Mouse (Mus musculus) MEL (cell line): ENCODE data around the gene Gemin7. TPM values are rescaled to one million over a fixed set of nuclear protein-coding genes. Genes with fewer than 3 reads are reported as not detected.
A peak's percentile ranks its signal among the peaks of the same experiment; 100 is the strongest.

Experiments
- DNase-seq: peaks from one replicate; pipeline ENCODE4 v3.0.0; 2011; ENCODE audit warnings: low read depth, low spot score
- H3K27ac ChIP-seq: 2 replicates; pipeline ENCODE4 v1.5.1; 2012; ENCODE audit warnings: low read depth, mild to moderate bottlenecking, control low read depth, low read length, moderate library complexity; ENCODE audit not compliant: control insufficient read depth
- H3K27me3 ChIP-seq, 2 experiments: fragments of 150-350 bp in 1 of 2; sonication (generic) in 1 of 2; 2 replicates each; pipeline ENCODE4 v1.6.1; 2012; ENCODE audit warnings: low read length in 2 of 2, mild to moderate bottlenecking in 2 of 2, improper control_type of control experiment in 1 of 2, moderate library complexity in 1 of 2; ENCODE audit not compliant: insufficient read depth in 2 of 2, control insufficient read depth in 1 of 2
- H3K36me3 ChIP-seq, 2 experiments: 2 replicates each; pipeline ENCODE4 v1.6.1; 2012 to 2014; ENCODE audit warnings: low read length in 2 of 2, improper control_type of control experiment in 1 of 2, inconsistent platforms in 1 of 2, mild to moderate bottlenecking in 1 of 2; ENCODE audit not compliant: insufficient read depth in 2 of 2, control insufficient read depth in 1 of 2
- H3K4me1 ChIP-seq, 2 experiments: fragments of 150-350 bp in 1 of 2; sonication (generic) in 1 of 2; 2 replicates each; pipeline ENCODE4 v1.6.1; 2012; ENCODE audit warnings: low read length in 2 of 2, improper control_type of control experiment in 1 of 2, mild to moderate bottlenecking in 1 of 2; ENCODE audit not compliant: insufficient read depth in 2 of 2, control insufficient read depth in 1 of 2
- H3K4me3 ChIP-seq, 2 experiments: fragments of 150-350 bp in 1 of 2; sonication (generic) in 1 of 2; 2 replicates each; pipeline ENCODE4 v1.5.1; 2012; ENCODE audit warnings: low read depth in 2 of 2, low read length in 2 of 2, mild to moderate bottlenecking in 2 of 2, moderate library complexity in 2 of 2, control low read depth in 1 of 2, improper control_type of control experiment in 1 of 2; ENCODE audit not compliant: control insufficient read depth in 1 of 2, insufficient read depth in 1 of 2
- H3K79me2 ChIP-seq: 2 replicates; pipeline ENCODE4 v1.6.1; 2012; ENCODE audit warnings: mild to moderate bottlenecking, low read length, moderate library complexity; ENCODE audit not compliant: control insufficient read depth, poor library complexity, insufficient read depth
- H3K9ac ChIP-seq: 2 replicates; pipeline ENCODE4 v1.6.1; 2012; ENCODE audit warnings: low read depth, mild to moderate bottlenecking, control low read depth, low read length, moderate library complexity; ENCODE audit not compliant: control insufficient read depth, poor library complexity, severe bottlenecking
- H3K9me3 ChIP-seq: fragments of 150-350 bp; sonication (generic); replicated peaks from 2 replicates; pipeline ENCODE4 v1.6.1; 2012; ENCODE audit warnings: mild to moderate bottlenecking, low read length, improper control_type of control experiment, moderate library complexity; ENCODE audit not compliant: insufficient read depth
- BHLHE40 ChIP-seq: IDR thresholded peaks from 2 replicates; pipeline ENCODE4 v1.6.1; 2012; ENCODE audit warnings: low read depth, mild to moderate bottlenecking, inconsistent platforms, low read length, improper control_type of control experiment, borderline replicate concordance
- CHD1 ChIP-seq: IDR thresholded peaks from 2 replicates; pipeline ENCODE4 v1.6.1; 2012; ENCODE audit warnings: low read depth, mild to moderate bottlenecking, inconsistent platforms, low read length, improper control_type of control experiment
- ETS1 ChIP-seq: IDR thresholded peaks from 2 replicates; pipeline ENCODE4 v1.6.1; 2012; ENCODE audit warnings: low read depth, mild to moderate bottlenecking, inconsistent platforms, low read length, improper control_type of control experiment, moderate library complexity
- GATA1 ChIP-seq: IDR thresholded peaks from 2 replicates; pipeline ENCODE4 v1.6.1; 2011; ENCODE audit warnings: low read depth, low read length, improper control_type of control experiment
- HCFC1 ChIP-seq: IDR thresholded peaks from 2 replicates; pipeline ENCODE4 v1.6.1; 2012; ENCODE audit warnings: low read depth, mild to moderate bottlenecking, inconsistent platforms, low read length, improper control_type of control experiment, moderate library complexity
- KAT2A ChIP-seq: conservative IDR thresholded peaks from 2 replicates; pipeline ENCODE4 v1.6.1; 2012; ENCODE audit warnings: low read depth, low read length, improper control_type of control experiment, inconsistent platforms
- MAFK ChIP-seq: IDR thresholded peaks from 2 replicates; pipeline ENCODE4 v1.6.1; 2011; ENCODE audit warnings: low read depth, mild to moderate bottlenecking, low read length, improper control_type of control experiment, borderline replicate concordance
- MAX ChIP-seq: IDR thresholded peaks from 2 replicates; pipeline ENCODE4 v1.6.1; 2011; ENCODE audit warnings: low read length, improper control_type of control experiment
- MAZ ChIP-seq: IDR thresholded peaks from 2 replicates; pipeline ENCODE4 v1.6.1; 2012; ENCODE audit warnings: low read depth, mild to moderate bottlenecking, inconsistent platforms, low read length, improper control_type of control experiment
- MXI1 ChIP-seq: IDR thresholded peaks from 2 replicates; pipeline ENCODE4 v1.6.1; 2011; ENCODE audit warnings: mild to moderate bottlenecking, low read depth, low read length, improper control_type of control experiment
- MYB ChIP-seq: IDR thresholded peaks from 2 replicates; pipeline ENCODE4 v1.6.1; 2011; ENCODE audit warnings: mild to moderate bottlenecking, low read depth, low read length, improper control_type of control experiment
- NELFE ChIP-seq: IDR thresholded peaks from 2 replicates; pipeline ENCODE4 v1.6.1; 2011; ENCODE audit warnings: low read depth, low read length, improper control_type of control experiment
- POLR2A ChIP-seq, 2 experiments: IDR thresholded peaks; 2 replicates each; pipeline ENCODE4 v1.6.1; 2011 to 2012; ENCODE audit warnings: low read length in 2 of 2, mild to moderate bottlenecking in 2 of 2, control low read depth in 1 of 2, improper control_type of control experiment in 1 of 2, low read depth in 1 of 2, moderate library complexity in 1 of 2; ENCODE audit not compliant: control insufficient read depth in 1 of 2, insufficient read depth in 1 of 2, poor library complexity in 1 of 2
- POLR2AphosphoS2 ChIP-seq: IDR thresholded peaks from 2 replicates; pipeline ENCODE4 v1.6.1; 2011; ENCODE audit warnings: low read length, improper control_type of control experiment
- SIN3A ChIP-seq: IDR thresholded peaks from 2 replicates; pipeline ENCODE4 v1.6.1; 2012; ENCODE audit warnings: low read length, improper control_type of control experiment, inconsistent platforms
- SMC3 ChIP-seq: IDR thresholded peaks from 2 replicates; pipeline ENCODE4 v1.6.1; 2011; ENCODE audit warnings: low read depth, low read length, improper control_type of control experiment
- TAL1 ChIP-seq: IDR thresholded peaks from 2 replicates; pipeline ENCODE4 v1.6.1; 2012; ENCODE audit warnings: mild to moderate bottlenecking, inconsistent platforms, low read length, moderate library complexity, mixed read lengths
- USF1 ChIP-seq: IDR thresholded peaks from 2 replicates; pipeline ENCODE4 v1.6.1; 2014; ENCODE audit warnings: low read depth, mild to moderate bottlenecking, inconsistent platforms, low read length, improper control_type of control experiment, moderate library complexity
- ZC3H11A ChIP-seq: IDR thresholded peaks from 2 replicates; pipeline ENCODE4 v1.6.1; 2012; ENCODE audit warnings: low read depth, mild to moderate bottlenecking, inconsistent platforms, low read length, improper control_type of control experiment
- ZKSCAN1 ChIP-seq: IDR thresholded peaks from 2 replicates; pipeline ENCODE4 v1.6.1; 2012; ENCODE audit warnings: low read depth, mild to moderate bottlenecking, inconsistent platforms, low read length, improper control_type of control experiment, moderate library complexity
- ZMIZ1 ChIP-seq: IDR thresholded peaks from 2 replicates; pipeline ENCODE4 v1.6.1; 2012; ENCODE audit warnings: low read depth, mild to moderate bottlenecking, inconsistent platforms, low read length, improper control_type of control experiment, moderate library complexity
- polyA plus RNA-seq, 2 experiments: library from polyadenylated mRNA; stranded (reverse) in 1 of 2; unstranded in 1 of 2; fragments of >175 nt in 1 of 2; fragments of >200 nt in 1 of 2; gene quantifications; 2 replicates each; pipeline versions ENCODE4 v1.2.1 to v1.2.4; 2012; ENCODE audit warnings: low replicate concordance in 2 of 2, low read depth in 1 of 2; ENCODE audit not compliant: insufficient read length in 2 of 2, insufficient read depth in 1 of 2, missing spikeins in 1 of 2
- total RNA-seq: library from RNA; depleted of rRNA; stranded (reverse); fragments of 300-350 nt; gene quantifications from 2 replicates; pipeline ENCODE4 v1.2.3, GENCODE M21; 2012

The Gemin7 gene
- total and polyA plus RNA-seq, 3 experiments, result 58.0 to 78.7 TPM; not detected in 1

DNA sequence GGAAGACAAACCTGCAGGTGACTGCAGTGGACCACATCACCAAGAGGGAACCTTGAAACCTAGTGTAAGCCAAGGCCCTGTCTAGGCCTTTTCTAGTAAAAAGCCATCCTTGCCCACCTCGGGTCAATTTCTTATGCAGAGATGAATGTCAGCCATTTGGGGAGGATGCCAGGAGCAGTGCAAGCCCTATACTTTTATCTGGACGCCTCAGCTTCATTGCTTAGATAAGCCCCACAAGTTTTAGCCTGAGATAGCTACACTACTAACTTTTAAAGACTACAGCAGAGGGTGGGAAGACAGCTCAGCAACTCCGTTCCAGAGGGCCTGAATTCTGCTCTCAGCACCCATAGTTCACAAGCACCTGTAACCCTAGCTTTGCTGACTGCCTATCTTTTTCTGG lies 13.5 kb downstream of the Gemin7 start (continued):
- peak; percentile 100 for TF ChIP-seq GATA1
- no peak for TF ChIP-seq SMC3
- no peak for TF ChIP-seq CHD1
- peak; percentile 62; the same call in 1 of the 2 replicates for TF ChIP-seq MXI1
- no peak for TF ChIP-seq MAX
- no peak for TF ChIP-seq KAT2A
- TF ChIP-seq MAFK, result peak; percentile 57; the same call in 1 of the 2 replicates
- TF ChIP-seq BHLHE40, result no peak
- TF ChIP-seq ZC3H11A, result no peak
- no peak for TF ChIP-seq MYB
- TF ChIP-seq SIN3A, result peak; percentile 90
- peak in 1 of 2 experiments; percentile 46; a peak in 1 of 4 replicates for TF ChIP-seq POLR2A (IDR thresholded peaks at IDR 0.05; ENCODE audit: control insufficient read depth in 1 of 2, insufficient read depth in 1 of 2, low read depth in 1 of 2, low read length in 2 of 2, poor library complexity in 1 of 2)
- no peak for TF ChIP-seq POLR2AphosphoS2
- peak; percentile 96 for TF ChIP-seq TAL1
- no peak for TF ChIP-seq NELFE
- peak; percentile 81 for TF ChIP-seq ZMIZ1
- peak; percentile 91 for TF ChIP-seq ETS1

DNA sequence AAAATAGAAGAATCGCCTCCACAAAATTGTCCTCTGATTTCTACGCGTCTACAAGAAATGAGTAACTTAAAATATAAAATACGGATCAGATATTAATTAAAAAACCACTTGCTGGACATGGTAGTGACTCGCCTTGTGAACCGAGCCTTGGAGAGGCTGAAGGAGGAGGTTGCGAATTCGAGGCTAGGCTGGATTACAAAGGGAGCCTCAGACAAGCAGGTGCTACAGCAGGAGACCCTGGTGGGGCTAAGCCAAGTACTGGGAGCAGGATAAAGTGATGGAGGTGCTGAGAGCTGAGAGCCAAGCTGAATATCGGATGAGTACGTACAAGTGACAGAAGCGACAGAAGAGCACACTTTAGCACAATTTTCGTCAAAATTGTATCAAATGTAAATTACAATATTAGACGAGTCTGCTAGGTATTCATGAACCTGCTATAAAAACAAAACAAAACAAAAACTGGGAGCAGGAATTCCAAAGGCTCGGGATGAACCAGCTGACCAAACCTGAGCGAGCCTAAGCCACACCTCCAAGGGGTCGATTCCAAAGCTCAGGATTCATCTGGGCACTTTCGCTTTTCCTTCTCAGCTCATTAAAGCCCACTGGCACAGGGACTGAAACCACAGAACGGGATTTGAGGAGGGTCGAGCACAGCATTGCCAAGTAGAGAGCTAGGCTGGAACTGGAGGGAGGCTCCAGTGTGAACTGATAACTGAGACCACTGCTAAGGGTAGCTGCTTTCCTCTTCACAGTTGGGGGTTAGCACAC lies 14.6 kb downstream of the Gemin7 start, which contains the start of gene Ppp1r37:
TSS of gene Ppp1r37 (minus strand) at position 434 of the 768 bp plus-strand sequence.
- TF ChIP-seq CHD1 (0 out of 2 replicates have a peak, but pooled peaks have one; percentile 41), POLR2AphosphoS2 (no peak), HCFC1 (peak; percentile 57; the same call in 1 of the 2 replicates), USF1 (0 out of 2 replicates have a peak, but pooled peaks have one; percentile 34), MAX (no peak), MAZ (0 out of 2 replicates have a peak, but pooled peaks have one; percentile 31), ZC3H11A (peak; percentile 22), ZKSCAN1 (no peak)
- TF ChIP-seq, all 39 proteins: peak for 5
- Histone ChIP-seq H3K4me3 (peak within 1 kb of the TSS; percentile 60 to 98), H3K79me2 (peaks cover 42% of the 10 kb centered on the region), H3K36me3 (peaks cover 0 to 26% of the 10 kb centered on the region in 2 experiments; a peak in 2 of 4 replicates), H3K27me3 (no peaks in the 10 kb centered on the region), H3K9me3 (no peaks in the 10 kb centered on the region), H3K4me1 (peaks cover 9 to 36% of the 10 kb centered on the region in 2 experiments; a peak in 3 of 4 replicates), H3K9ac (peak within 1 kb of the TSS; percentile 98), H3K27ac (peak within 1 kb of the TSS; percentile 96)
- DNase-seq, result peak; percentile 62
